Mouse (Mus musculus) cerebellum, postnatal 4 days (tissue): ENCODE data around the gene Castor2.

Experiments used
- DNase-seq, 2 experiments: peaks; one replicate each; pipeline ENCODE4 v3.0.0; 2022; ENCODE audit warnings: low spot score in 2 of 2, mixed read lengths in 1 of 2

The Castor2 gene

DNA sequence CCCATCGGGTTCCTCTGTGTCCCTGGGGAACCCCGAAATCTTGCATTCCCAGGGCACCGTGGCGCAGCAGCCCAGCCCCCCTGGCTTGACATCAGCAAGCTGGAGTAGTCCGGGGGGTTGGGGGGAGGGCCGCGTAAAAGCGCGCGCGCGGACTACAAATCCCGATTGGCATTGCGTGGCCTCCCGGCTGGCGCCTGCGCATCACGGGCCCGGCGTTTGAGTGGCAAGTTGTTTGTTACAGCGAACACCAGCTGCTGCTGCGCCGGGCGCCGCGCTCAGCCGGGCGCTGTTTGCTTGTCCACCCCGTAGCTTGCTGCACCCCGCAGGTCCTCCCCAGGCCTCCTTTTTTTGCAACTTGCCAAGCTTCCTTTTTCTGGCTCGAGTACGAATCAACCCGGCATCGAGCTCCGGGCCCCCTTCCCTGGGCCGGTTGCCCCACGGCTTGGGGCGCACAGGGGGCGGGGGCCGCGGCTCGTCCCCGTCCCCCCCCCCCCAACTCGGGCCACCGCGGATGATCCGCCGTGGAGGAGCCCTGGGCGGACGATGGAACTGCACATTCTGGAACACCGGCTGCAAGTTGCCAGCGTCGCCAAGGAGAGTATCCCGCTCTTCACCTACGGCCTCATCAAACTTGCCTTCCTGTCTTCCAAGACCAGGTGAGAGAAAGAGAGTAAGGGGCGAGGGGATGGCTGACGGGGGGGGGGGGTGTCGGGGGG, at the start of gene Castor2:
TSS of gene Castor2 (plus strand) at position 216 of the 716 bp plus-strand sequence.
- peak; percentile 95 for DNase-seq

DNA sequence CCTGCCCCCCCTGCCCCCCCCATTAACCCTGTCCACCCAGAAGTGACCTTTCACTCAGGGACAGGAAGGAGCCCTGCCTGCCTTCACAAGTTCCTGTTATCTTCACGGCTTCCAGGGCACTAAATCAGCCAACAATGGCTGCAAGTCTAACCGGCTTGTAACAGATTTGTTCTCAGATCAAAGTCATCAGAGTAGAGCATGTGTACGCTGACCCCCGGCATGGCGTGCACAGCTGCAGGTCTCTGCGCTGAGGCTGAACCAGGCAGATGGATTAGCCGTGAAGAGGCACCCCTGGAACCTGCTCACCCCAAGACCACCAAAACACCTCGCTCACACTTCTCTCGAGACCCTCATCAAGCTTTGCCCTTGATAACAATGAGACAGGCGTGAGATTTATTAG, 48.8 kb upstream of the Castor2 start:
- no peak for DNase-seq

DNA sequence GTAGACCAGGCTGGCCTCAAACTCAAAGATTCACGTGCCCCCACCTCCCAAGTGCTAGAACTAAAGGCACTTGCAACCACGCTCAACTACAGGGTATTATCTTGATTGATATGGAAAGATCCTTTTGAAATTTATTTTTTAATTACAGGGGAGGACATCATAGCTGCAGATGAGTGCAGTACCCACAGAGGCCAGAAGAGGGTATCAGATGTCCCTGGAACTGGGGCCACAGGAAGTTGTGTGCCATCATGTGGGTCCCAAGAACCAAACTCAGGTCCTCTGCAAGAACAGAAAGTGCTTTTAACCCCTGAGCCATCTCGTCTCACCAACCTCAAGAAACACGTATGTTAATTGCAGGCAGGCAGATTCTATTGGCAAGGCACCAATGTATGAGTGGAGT, 46.9 kb upstream of the Castor2 start:
- DNase-seq, result no peak

DNA sequence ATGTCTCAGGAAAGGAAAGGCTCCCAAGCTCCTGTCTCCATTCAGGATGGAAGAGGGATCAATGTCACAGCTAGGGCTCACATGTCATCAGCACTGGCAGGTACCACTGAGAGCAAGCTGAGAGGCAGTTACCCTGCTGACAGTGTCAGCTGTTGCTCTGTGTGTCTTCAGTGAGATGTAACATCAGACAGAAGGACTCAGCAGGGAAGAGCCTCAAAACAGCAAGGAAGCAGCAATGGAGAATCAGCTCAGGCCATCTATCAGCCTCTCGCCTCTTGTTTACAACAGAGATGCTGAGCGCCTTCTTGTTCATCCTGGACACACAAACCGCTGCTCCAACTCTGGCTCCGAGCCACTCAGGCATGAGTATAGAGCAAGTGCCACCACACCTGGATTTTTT, 45.0 kb upstream of the Castor2 start:
- DNase-seq, result peak in 1 of 2 experiments; percentile 22

DNA sequence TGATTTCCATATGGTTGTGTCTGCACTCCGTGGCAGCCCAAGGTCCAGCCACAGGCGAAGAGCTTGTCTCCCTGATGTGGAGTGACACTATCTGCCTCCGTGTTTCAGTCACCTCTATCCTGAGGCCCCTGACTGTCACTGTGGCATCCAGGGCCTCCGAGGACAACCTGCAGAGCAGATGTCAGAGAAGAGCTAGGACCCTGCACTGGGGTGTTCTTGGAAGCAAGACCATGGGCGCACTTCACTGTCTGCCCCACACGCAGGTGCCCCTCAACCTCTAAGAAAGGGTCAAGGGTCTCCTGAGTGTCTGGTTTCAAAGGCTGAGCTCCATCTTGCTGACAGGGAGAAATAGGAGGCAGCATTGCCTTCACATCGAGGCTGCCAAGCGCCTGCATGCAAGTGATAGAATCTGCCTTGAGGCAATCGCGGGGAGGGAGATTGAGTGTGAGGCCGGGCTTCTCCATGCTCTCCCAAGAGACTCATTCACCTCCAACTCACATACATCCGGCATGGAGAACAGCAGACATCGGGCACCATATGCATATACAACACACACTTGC, 40.6 kb upstream of the Castor2 start:
- no peak for DNase-seq

DNA sequence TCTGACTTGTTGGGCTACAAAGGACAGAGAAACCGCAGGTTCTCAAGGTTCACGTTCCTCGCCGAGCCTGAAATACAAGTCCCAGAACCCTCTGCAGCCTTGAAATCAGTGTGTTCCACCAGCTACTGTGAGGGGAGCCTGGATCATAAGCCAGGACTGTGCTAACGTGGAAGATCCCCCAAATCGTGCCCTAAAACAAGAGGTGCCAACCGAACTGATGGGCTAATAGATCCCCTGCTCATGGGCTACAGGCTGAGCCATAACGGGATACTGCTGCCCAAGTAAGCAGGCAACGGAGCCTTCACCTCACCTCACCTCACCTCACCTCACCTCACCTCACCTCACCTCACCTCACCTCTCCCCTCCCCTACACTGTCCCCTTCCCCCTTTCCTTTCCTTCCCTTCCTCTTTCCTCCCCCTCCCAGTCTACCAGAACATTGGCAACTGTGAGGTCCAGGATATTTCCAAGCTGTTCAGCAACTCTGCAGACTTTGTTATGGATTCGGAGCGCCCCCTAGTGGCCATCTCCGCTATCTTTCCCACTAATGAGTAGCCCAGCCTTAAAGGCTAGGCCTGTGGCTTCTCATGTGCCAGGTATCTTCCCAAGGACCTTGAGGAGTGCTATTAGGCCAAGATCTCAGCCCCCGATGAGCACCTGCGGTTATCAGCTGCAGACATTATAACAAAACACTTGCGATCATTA, 36.0 kb upstream of the Castor2 start:
- DNase-seq, result peak; percentile 94

DNA sequence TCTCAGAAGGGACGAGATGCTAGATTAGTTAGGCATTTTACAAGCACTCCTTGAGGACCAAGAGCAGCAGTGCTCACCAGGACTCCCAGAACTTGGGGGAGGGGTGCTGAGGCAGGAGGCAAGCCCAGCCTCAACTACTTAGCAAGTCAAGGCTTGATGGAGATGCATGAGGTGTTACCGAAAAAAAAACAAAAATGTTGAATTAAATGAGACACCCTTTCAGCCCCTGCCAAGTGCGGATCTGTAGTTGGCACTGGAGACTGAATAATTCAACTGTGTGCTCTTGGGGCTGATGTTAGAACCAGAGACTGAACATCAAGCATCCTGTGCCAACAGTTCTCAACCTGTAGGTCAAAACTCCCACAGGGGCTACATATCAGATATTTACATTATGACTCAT, 33.2 kb upstream of the Castor2 start:
- no peak for DNase-seq

DNA sequence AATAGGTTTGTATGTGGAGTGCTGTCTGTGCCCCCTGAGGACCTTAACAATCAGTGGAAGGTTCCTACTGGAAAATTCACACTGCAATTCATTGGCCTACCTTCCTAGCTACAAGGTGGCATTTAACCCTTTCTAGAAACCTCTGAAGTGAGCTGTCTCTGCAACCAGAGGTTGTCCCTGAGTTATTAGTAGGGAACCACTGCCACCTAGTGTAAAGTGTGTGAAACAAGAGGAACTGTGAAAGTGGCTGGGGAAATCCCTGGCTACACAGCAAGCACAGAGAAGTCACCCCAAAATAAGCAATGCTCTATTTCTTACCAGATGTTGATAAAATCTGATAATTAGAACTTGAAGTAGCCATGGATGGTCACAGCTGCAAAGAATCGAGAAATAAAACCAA, 31.6 kb upstream of the Castor2 start:
- DNase-seq, result no peak

DNA sequence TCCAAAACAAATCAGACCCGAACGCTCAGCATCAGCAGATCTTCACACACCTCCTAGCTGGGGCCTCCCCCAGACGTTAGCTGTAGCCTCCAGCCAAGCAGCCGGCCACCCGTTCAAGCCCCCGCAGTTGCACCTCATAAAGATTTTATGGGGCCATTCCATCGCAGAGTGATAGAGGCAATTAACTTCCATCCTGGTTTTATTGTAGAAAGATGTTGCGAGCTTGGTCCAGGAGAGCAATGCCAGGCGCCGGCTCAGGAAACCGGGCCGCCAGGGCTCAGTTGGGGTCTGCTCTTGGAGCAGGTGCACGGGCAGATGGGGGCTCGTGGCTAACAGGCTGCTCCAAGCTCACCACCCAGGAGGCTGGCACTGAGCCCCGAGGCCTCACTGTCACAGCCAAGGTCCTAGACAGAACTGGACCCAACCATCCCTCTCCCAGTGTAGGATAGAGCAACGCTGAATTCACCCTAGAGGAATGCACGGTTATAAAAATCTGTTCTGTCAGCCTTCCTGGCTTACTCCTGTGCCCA, 25.9 kb upstream of the Castor2 start:
- DNase-seq, result peak; percentile 67 to 95

DNA sequence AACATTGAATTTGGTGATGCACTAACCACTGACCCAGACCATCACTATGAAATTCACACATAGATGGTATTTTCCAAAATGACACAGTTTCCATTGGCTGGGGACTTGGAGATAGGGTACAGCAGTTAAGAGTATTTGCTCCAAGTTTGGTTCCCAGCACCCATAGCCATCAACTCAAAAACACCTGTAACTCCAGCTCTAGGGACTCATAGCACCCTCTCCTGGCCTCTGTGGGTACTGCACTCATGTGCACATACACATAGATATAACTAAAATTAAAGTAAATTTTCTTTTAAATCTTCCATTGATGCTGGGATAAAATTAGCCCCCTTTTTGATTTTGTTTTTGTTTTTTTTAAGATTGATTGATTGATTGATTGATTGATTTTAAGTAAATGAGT, 25.1 kb upstream of the Castor2 start:
- peak in 1 of 2 experiments; percentile 51 for DNase-seq

DNA sequence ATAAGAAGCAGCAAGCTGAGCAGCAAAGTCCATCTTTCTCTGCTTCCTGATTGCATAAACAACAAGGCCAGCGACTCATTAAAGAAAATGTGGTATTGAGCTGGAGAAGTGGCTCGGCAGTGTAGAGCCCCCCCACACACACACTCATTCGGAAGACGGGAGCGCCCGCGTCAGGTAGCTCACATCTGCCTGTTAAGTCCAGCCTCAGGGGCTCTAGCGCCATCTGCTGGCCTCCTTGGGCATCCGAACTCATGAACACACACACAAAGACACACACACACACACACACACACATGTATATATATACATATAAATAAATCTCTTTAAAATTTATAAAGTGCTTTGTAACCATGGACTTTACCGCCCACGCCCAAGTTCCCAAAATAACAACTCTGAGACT, 23.3 kb upstream of the Castor2 start:
- DNase-seq, result no peak

DNA sequence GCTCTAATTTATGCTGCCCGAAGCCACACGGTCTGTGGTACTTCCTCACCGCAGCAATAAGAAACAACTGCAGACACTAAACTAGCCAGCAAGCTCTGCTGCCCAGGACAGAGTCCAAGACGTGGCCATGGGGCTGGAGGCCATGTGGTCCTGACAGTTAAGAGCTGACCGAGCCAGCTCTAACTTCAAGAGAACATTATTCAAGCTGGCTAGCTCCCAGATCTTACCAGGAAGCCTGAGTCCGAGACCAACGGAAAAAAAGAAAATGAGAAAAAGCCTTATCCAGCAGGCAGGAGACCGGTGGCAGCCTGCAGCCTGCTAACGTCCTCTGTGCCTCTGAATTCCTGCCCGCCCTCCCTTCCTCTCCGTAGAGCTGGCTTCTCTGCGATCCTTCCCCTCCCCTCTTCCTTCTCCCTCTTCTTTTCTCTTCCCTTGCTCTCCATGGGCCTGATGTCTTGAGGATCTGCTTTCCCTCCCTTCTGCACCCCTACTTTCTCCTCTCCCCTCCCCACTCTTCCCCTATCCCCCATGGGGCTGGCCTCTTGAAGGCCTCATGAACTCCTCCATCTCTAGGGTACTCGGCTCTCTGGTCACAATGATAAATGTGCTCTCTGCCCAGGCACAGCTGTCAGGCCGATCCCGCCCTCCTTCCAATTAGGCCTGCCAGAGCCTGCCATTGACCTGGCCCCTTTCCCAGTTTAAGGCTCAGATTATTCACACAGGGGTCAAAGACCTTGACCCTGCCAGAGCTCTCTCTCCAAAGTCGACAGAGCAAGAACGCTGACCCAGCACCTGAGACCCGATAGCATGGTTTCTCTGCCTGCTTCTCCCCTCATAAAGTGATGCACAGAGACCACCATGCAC, 18.6 kb upstream of the Castor2 start:
- peak in 1 of 2 experiments; percentile 30 for DNase-seq

DNA sequence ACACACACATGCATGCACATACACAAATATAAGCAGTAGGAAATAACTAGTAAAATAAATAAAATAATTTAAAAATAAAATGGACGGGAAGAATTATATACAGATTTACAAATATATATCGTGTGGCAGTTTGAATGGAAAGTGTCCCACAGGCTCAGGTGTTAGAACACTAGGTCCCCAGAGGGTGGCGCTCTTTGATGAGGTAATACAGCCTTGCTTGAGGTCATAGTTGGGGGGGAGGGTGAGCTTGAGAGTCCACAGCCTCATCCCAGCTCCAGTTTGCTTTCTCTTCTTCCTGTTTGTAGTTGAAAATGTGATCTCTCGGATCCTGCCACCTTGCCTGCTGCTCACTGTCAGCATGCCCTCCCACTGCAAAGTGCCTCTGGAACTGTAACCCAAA, 14.3 kb upstream of the Castor2 start:
- no peak for DNase-seq

DNA sequence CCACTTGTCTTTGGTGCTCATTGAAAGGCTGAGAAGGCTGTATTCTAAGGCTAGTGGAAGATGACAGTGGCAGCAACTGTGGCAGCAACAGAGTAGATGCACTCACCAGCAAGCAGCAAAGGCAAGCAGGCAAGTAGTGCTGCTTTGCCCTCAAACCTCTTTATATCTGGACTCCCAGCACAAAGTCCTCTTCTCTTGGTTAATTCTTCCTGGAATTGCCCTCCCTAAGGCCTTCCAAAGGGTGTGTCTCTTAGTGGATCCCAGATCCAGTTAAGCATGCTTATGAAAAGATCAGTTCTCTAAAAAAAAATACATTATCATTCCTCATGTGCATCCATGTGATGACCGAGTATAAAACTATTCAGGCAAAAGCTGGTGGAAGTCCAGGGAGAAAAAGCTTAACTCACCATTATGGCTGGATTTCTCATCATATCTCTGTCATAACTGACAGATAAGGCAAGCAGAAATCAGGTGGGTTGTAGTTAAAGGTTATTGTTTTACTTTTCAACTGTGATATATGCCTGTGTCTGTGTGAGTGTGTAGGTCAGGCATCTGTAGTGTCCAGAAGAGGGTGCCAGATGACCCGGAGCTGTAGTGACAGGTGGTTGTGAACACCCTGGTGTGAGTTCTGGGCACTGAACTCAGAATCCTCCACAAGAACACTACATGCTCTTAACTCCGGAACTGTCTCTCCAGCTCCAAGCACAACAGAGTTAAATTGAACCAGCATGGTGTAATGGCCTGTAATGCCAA, 13.4 kb upstream of the Castor2 start:
- DNase-seq, result no peak

DNA sequence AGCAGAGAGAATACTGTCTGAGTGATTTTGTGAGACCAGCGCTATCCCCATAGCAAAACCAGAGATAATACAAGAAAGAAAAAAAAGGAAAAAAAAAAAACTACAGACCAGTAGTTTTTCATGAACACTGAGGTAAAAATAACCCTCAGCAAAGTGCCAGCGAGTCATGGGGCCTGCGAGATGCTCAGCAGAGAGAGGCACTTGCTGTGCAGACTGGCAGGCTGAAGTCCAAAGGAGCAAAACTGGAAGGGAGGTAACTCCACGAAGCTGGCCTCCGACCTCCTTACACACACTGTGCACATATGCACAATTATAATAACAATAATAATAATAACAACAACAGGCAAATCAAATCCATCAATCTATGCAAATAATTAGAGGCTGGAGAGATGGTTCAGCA, 12.3 kb upstream of the Castor2 start:
- no peak for DNase-seq

DNA sequence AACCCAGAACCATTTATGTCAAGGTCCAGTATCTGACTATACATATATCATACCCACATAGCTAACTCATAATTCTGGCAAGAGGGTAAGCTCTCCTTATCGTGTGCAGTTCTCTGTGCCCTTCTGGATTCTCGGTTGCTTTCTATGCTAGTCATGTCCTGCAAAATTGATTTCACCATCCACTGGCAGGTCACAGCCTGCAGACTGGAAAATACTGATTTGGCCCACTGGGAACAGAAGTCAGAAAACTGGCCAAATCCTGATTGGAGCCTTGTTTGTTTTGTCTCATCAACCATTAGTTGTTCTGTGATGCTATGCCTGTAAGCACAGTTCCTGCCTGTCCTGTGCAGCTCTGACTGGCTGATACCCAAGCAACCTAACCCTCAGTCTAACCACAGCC, 3.7 kb upstream of the Castor2 start:
- DNase-seq, result no peak

DNA sequence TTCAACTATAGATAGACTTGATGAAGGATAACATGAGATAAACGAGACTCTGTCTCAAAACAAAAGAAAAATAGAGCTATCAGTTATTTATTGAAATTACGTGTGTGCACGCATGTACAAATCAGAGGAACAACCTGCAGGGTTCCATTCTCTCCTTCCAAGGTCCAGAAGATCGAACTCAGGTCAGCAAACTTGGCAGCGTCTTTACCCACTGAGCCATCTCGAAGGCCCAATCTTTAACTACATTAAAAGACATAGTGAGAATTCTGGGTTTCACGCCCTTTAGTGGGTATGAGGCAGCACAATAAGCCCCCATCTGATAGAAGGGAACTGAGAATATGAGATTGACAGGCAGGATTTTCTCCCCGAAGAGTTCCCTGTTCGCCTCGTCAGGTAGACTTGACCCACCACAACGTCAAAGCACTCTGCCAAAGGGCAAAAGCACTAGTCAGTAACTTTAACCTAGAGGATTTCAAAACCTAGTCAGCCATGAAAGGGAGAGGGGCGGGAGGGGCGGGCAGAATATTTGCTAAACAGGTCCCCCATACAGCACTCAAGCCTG, 1.1 kb upstream of the Castor2 start:
- no peak for DNase-seq

DNA sequence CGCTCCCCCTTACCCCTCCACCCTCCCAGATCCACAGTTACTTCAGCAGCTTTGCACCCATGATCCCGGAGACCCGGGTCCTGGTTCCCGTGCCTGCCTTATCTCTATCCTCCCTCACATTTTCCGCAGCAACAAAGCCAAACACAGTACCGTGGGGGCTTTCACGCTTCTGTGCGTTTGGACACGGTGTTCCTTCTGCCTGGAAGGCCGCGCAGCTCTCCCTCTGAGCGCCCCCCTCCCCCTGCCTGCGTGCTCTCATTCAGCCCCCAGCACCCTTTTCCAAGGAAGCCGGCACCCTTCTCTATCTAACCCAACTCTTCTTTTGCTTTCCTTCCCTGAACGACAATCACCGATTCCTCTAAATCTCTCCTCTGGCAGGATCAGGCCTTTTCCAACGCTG, 535 bp upstream of the Castor2 start:
- DNase-seq, result peak in 1 of 2 experiments; percentile 33

DNA sequence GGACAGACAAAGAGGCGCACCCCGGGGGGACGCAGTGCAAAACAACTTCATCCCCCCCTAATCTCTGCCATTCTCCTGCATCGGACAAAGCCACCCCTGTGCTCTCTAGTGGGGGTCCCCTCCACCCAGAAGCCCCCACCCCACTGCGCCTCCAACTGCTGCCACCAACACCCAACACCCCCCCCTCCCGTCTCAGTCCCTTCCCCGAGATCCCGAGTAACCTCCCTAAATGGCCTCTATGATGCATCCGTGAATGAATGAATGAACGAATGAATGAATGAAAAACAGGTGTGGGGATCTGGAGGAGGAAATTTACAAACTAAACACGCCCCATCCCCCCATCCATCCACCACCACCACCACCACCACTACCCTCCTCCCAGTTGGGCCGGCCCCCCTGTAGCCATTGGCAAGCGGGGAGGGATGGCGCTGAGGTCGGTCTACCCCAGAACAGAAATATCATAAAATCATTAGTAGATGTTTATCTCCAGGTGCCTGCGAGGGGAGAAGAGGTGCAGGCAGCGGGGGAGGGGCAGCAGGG, 791 bp downstream of the Castor2 start:
- DNase-seq, result peak in 1 of 2 experiments; percentile 27

DNA sequence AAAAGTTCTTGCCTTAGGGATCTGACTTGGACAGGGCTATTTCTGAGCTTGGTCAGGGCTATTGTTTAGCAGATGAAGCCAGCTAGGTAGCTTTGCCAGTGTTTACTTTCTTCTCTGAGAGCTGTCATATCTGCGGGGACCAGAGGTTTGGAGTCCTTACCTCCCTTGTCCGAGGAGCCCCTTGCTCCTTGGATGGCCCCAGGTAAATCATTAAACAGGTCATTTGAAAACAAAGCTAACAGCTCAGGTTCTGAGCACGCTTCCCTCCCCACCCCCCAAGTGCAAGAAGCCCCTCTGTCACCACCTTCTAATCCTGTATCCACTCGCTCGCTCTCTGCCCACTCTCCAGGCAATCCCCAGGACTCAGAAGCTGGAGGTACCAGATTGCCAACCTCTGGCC, 1.8 kb downstream of the Castor2 start:
- DNase-seq, result no peak

DNA sequence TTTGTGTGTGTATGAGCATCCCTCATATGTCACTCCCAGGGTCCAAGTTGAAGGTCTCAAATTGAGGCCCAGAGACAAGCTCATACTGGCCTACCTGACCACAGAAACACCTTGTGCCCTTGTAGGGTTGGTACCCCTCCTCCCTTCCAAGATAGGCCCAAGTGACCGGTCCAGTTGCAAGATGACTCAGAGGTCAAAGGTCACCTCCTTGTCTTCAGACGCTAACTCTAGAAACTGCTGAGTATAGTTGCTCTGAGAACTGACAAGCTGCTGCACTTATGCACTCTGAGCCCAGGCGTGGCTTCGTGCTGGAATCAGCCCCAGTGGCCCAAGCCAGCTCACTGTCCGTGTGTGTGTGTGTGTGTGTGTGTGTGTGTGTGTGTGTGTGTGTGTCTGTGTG, 2.4 kb downstream of the Castor2 start:
- DNase-seq, result no peak
